In the genomic region with DNA sequence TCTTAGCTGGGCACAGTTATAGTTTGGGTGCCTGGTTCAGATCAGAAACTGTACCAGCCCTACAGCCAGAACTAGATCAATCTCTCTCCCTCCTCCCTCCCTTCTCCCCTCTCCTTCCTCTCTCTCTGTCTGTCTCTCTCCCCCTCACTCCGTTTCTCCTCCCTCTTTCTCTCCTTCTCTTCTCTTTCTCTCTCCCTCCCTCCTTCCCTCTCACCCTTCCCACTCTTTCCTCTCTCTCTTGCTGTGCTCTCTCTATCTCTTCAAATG, we compare ENCODE assay signal across 9 mouse cellular contexts.
DNase-seq lines count a peak whose midpoint lies in the region; ATAC-seq and TF ChIP-seq lines count a peak whose summit lies in the region.
"Had no signal": no experiment of that assay in that cellular context is flagged by ENCODE, and none has a peak within 500 bp of the region (broad histone marks: within the 10 kb centered on the region; RNA-seq: fewer than 3 reads in every experiment).

No protein-coding gene starts in this region.

- H3K36me3 ChIP-seq in heart, embryonic 11.5 days (ENCODE audit: control insufficient read depth, insufficient read depth, low read length): no peaks in the 10 kb centered on the region
- H3K36me3 ChIP-seq in forebrain, postnatal 0 days (ENCODE audit: insufficient read depth): no peaks in the 10 kb centered on the region
- no peaks in the 10 kb centered on the region for H3K36me3 ChIP-seq in midbrain, embryonic 11.5 days (ENCODE audit: control insufficient read depth, insufficient read depth, low read length)

- peak overlapping the region; percentile 46 for H3K4me3 ChIP-seq in heart, embryonic 11.5 days (ENCODE audit: low read depth, low read length)
- peak overlapping the region; percentile 38 for H3K4me3 ChIP-seq in forebrain, postnatal 0 days (ENCODE audit: low read depth, low read length)
- peak overlapping the region; percentile 44 for H3K4me3 ChIP-seq in midbrain, embryonic 11.5 days (ENCODE audit: low read depth, low read length)

- H3K9me3 ChIP-seq in heart, embryonic 11.5 days (replicated peaks; ENCODE audit: control insufficient read depth, low read length): no peaks in the 10 kb centered on the region
- no peaks in the 10 kb centered on the region for H3K9me3 ChIP-seq in forebrain, postnatal 0 days (ENCODE audit: low read length)
- H3K9me3 ChIP-seq in midbrain, embryonic 11.5 days (ENCODE audit: control insufficient read depth, low read length): no peaks in the 10 kb centered on the region

- DNase-seq in heart, postnatal 10 days: no peak
- DNase-seq in brain, adult 2 months (ENCODE audit: low read depth, low spot score): peak; percentile 62
- DNase-seq in forebrain, postnatal 0 days: no peak
- no peak for DNase-seq in midbrain, embryonic 11.5 days (ENCODE audit: low spot score, missing footprints)
- no peak for DNase-seq in layer of hippocampus, postnatal 10 days (ENCODE audit: low spot score in 2 of 2)
- no peak for DNase-seq in left cerebral cortex, adult 8-10 months (ENCODE audit: low spot score in 2 of 2)
- no peak for DNase-seq in left cerebral cortex, postnatal 4 days
- DNase-seq: thymus, postnatal 4 days had no signal

- TF ChIP-seq CTCF in forebrain, postnatal 0 days (IDR thresholded peaks at IDR 0.05; ENCODE audit: low read depth): no peak

- H3K27ac ChIP-seq in heart, embryonic 11.5 days (ENCODE audit: low read depth, low read length): 0 out of 2 replicates have a peak overlapping the region, but pooled peaks have one; percentile 29
- peak overlapping the region; percentile 82; the same call in 1 of the 2 replicates for H3K27ac ChIP-seq in forebrain, postnatal 0 days (ENCODE audit: low read depth, low read length)
- peak overlapping the region; percentile 22 for H3K27ac ChIP-seq in midbrain, embryonic 11.5 days (ENCODE audit: low read depth, low read length)

- ATAC-seq in heart, embryonic 11.5 days (replicated peaks; ENCODE audit: insufficient number of reproducible peaks, low FRiP score, low TSS enrichment): no peak
- peak; percentile 37; the same call in 1 of the 2 replicates for ATAC-seq in forebrain, postnatal 0 days
- no peak; the same call in 1 of the 2 replicates for ATAC-seq in midbrain, embryonic 11.5 days (ENCODE audit: low FRiP score)

- no peaks in the 10 kb centered on the region for H3K27me3 ChIP-seq in heart, embryonic 11.5 days (ENCODE audit: control insufficient read depth, insufficient read depth, low read length)
- no peaks in the 10 kb centered on the region for H3K27me3 ChIP-seq in forebrain, postnatal 0 days (ENCODE audit: insufficient read depth, low read length)
- H3K27me3 ChIP-seq in midbrain, embryonic 11.5 days (ENCODE audit: control insufficient read depth, insufficient read depth, low read length): no peaks in the 10 kb centered on the region

- peaks cover 5% of the 10 kb centered on the region; the same call in 1 of the 2 replicates for H3K4me1 ChIP-seq in heart, embryonic 11.5 days (ENCODE audit: control insufficient read depth, insufficient read depth, low read length)
- H3K4me1 ChIP-seq in forebrain, postnatal 0 days (ENCODE audit: insufficient read depth): peaks cover 21% of the 10 kb centered on the region; the same call in 1 of the 2 replicates
- H3K4me1 ChIP-seq in midbrain, embryonic 11.5 days (ENCODE audit: control insufficient read depth, insufficient read depth, low read length): peaks cover 6% of the 10 kb centered on the region; the same call in 1 of the 2 replicates

- WGBS in heart, embryonic 11.5 days (ENCODE audit: insufficient replicate concordance): 4% methylated on average over 1 of the region's 1 CpGs
- 4% methylated on average over 1 of the region's 1 CpGs for WGBS in forebrain, postnatal 0 days
- WGBS in midbrain, embryonic 11.5 days: 6% methylated on average over 1 of the region's 1 CpGs

- H3K4me2 ChIP-seq in heart, embryonic 11.5 days: peak overlapping the region; percentile 58
- peak overlapping the region; percentile 49 for H3K4me2 ChIP-seq in forebrain, postnatal 0 days (ENCODE audit: low read depth)
- H3K4me2 ChIP-seq in midbrain, embryonic 11.5 days: peak overlapping the region; percentile 73

- intact Hi-C loops in heart, postnatal 10 days (cut with DNase I): loop anchor here (5.0 kb wide), 2 partner anchors 51 to 194 kb away; no protein-coding TSS in a partner anchor
- intact Hi-C loops in left cerebral cortex, postnatal 4 days (cut with DNase I): loop anchor here (5.0 kb wide), 2 partner anchors 181 to 246 kb away; no protein-coding TSS in a partner anchor

- H3K9ac ChIP-seq in heart, embryonic 11.5 days (ENCODE audit: low read depth, low read length): no peak overlapping the region
- H3K9ac ChIP-seq in forebrain, postnatal 0 days: peak overlapping the region; percentile 29; the same call in 1 of the 2 replicates
- H3K9ac ChIP-seq in midbrain, embryonic 11.5 days (ENCODE audit: low read length): no peak overlapping the region

Comparison
In these comparisons a context has a peak if more than half of its experiments do, and no peak if none do; other contexts are left out.
1. H3K27ac ChIP-seq: peak in every context shown above with its lines; median percentile 82 in forebrain, postnatal 0 days; 29 in heart, embryonic 11.5 days; 22 in midbrain, embryonic 11.5 days.